Mouse (Mus musculus) spleen, adult 2 months (tissue): ENCODE results near the gene Prkar1a. TPM values are rescaled to one million over a fixed set of nuclear protein-coding genes. Genes with fewer than 3 reads are reported as not detected.

ENCODE experiments used
- DNase-seq, 2 experiments: peaks; one replicate each; pipeline versions ENCODE4 v3.0.0 to v3.0.0-alpha.2; 2012 to 2021; ENCODE audit warnings: low spot score in 2 of 2, low read depth in 1 of 2
- H3K27ac ChIP-seq: fragments of 200-500 bp; 2 replicates; pipeline ENCODE4 v1.5.1; 2012; ENCODE audit warnings: low read length, inconsistent platforms; ENCODE audit not compliant: insufficient read depth
- H3K27me3 ChIP-seq: fragments of 200-500 bp; 2 replicates; pipeline ENCODE4 v1.6.1; 2012; ENCODE audit warnings: mild to moderate bottlenecking, moderate library complexity, low read length, inconsistent platforms; ENCODE audit not compliant: control insufficient read depth, insufficient read depth
- H3K36me3 ChIP-seq: fragments of 200-500 bp; 2 replicates; pipeline ENCODE4 v1.6.1; 2012; ENCODE audit warnings: mild to moderate bottlenecking, low read length, inconsistent platforms; ENCODE audit not compliant: control insufficient read depth, insufficient read depth
- H3K4me1 ChIP-seq: fragments of 200-500 bp; 2 replicates; pipeline ENCODE4 v1.6.1; 2011; ENCODE audit warnings: inconsistent platforms; ENCODE audit not compliant: control insufficient read depth, insufficient read depth, insufficient read length
- H3K4me3 ChIP-seq: fragments of 200-500 bp; 2 replicates; pipeline ENCODE4 v1.5.1; 2011; ENCODE audit warnings: mild to moderate bottlenecking, inconsistent platforms; ENCODE audit not compliant: insufficient read depth, insufficient read length; ENCODE audit errors: extremely low read depth
- CTCF ChIP-seq: fragments of 200-500 bp; IDR thresholded peaks from 2 replicates; pipeline ENCODE4 v1.5.1; 2011; ENCODE audit warnings: mild to moderate bottlenecking, inconsistent platforms; ENCODE audit not compliant: insufficient read depth, insufficient read length, insufficient replicate concordance; ENCODE audit errors: extremely low read depth
- POLR2A ChIP-seq: fragments of 200-500 bp; IDR thresholded peaks from 2 replicates; pipeline ENCODE4 v1.6.1; 2011; ENCODE audit warnings: low read depth, low read length, inconsistent platforms
- WGBS: fragments of 180-500 bp; shearing (Covaris S2); methylation state at CpG from one replicate; pipeline ENCODE4 v1.1.7; 2018; 5-methylcytosine and 5-hydroxymethylcytosine counted together
- polyA plus RNA-seq: library from polyadenylated mRNA; depleted of rRNA; stranded (reverse); fragments of >200 nt; gene quantifications from 2 replicates; pipeline ENCODE4 v1.2.3, GENCODE M21; 2012

The Prkar1a gene
- polyA plus RNA-seq, 1 experiment: 60.3 TPM

- TF ChIP-seq POLR2A: no peak
- TF ChIP-seq CTCF: no peak
- DNase-seq: no peak
- Histone ChIP-seq H3K4me1 (no peaks in the 10 kb centered on the region), H3K27me3 (no peaks in the 10 kb centered on the region), H3K27ac (no peak overlapping the region), H3K36me3 (no peaks in the 10 kb centered on the region), H3K4me3 (no peak overlapping the region)
- WGBS: 67% methylated on average over 12 of the region's 12 CpGs
Observed at GRCm38 (mm10) chr11:109678291-109678690, 29.1 kb downstream of the Prkar1a start.

- Histone ChIP-seq H3K36me3 (no peaks in the 10 kb centered on the region), H3K4me3 (no peak overlapping the region), H3K27ac (no peak overlapping the region), H3K4me1 (no peaks in the 10 kb centered on the region), H3K27me3 (no peaks in the 10 kb centered on the region)
- TF ChIP-seq POLR2A (no peak), CTCF (no peak)
- no peak for DNase-seq
- 84% methylated on average over 9 of the region's 9 CpGs for WGBS
Observed at GRCm38 (mm10) chr11:109680934-109681333, 31.7 kb downstream of the Prkar1a start.

- Histone ChIP-seq H3K36me3 (no peaks in the 10 kb centered on the region), H3K27me3 (no peaks in the 10 kb centered on the region), H3K27ac (no peak overlapping the region), H3K4me1 (no peaks in the 10 kb centered on the region), H3K4me3 (no peak overlapping the region)
- no peak for DNase-seq
- no peak for TF ChIP-seq CTCF
- no peak for TF ChIP-seq POLR2A
- 93% methylated on average over 3 of the region's 3 CpGs for WGBS
Observed at GRCm38 (mm10) chr11:109681556-109681955, 32.4 kb downstream of the Prkar1a start.

GRCm38 (mm10) chr11:109682221-109682620 lies 33.0 kb downstream of the Prkar1a start:
- 95% methylated on average over 6 of the region's 6 CpGs for WGBS
- H3K36me3 ChIP-seq: no peaks in the 10 kb centered on the region

GRCm38 (mm10) chr11:109689539-109689938 lies 40.3 kb downstream of the Prkar1a start:
- no peak for TF ChIP-seq POLR2A
- no peak for TF ChIP-seq CTCF

More at GRCm38 (mm10) chr11:109682221-109682620, 33.0 kb downstream of the Prkar1a start:
- no peak for DNase-seq
- Histone ChIP-seq H3K27ac (no peak overlapping the region), H3K27me3 (no peaks in the 10 kb centered on the region), H3K4me1 (no peaks in the 10 kb centered on the region), H3K4me3 (no peak overlapping the region)
- TF ChIP-seq POLR2A (no peak), CTCF (no peak)

GRCm38 (mm10) chr11:109692737-109693136 lies 43.5 kb downstream of the Prkar1a start:
- no peak for TF ChIP-seq CTCF
- TF ChIP-seq POLR2A: no peak
- Histone ChIP-seq H3K27me3 (no peaks in the 10 kb centered on the region), H3K27ac (no peak overlapping the region), H3K36me3 (no peaks in the 10 kb centered on the region), H3K4me1 (no peaks in the 10 kb centered on the region), H3K4me3 (no peak overlapping the region)
- DNase-seq: no peak
- 66% methylated on average over 3 of the region's 3 CpGs for WGBS

More at GRCm38 (mm10) chr11:109689539-109689938, 40.3 kb downstream of the Prkar1a start:
- H3K27me3 ChIP-seq: no peaks in the 10 kb centered on the region
- H3K36me3 ChIP-seq: no peaks in the 10 kb centered on the region
- 85% methylated on average over 4 of the region's 4 CpGs for whole genome bisulfite sequencing
- no peaks in the 10 kb centered on the region for H3K4me1 ChIP-seq
- no peak overlapping the region for H3K4me3 ChIP-seq
- no peak overlapping the region for H3K27ac ChIP-seq
- no peak for DNase-seq

- no peaks in the 10 kb centered on the region for H3K36me3 ChIP-seq
- H3K27ac ChIP-seq: no peak overlapping the region
- H3K4me1 ChIP-seq: no peaks in the 10 kb centered on the region
- WGBS: 66% methylated on average over 4 of the region's 4 CpGs
- TF ChIP-seq CTCF (no peak), POLR2A (no peak)
- no peak overlapping the region for H3K4me3 ChIP-seq
- DNase-seq: no peak
- no peaks in the 10 kb centered on the region for H3K27me3 ChIP-seq
Observed at GRCm38 (mm10) chr11:109696519-109696918, 47.3 kb downstream of the Prkar1a start.
